Mouse (Mus musculus): ENCODE results near the gene Mad2l2.

DNA sequence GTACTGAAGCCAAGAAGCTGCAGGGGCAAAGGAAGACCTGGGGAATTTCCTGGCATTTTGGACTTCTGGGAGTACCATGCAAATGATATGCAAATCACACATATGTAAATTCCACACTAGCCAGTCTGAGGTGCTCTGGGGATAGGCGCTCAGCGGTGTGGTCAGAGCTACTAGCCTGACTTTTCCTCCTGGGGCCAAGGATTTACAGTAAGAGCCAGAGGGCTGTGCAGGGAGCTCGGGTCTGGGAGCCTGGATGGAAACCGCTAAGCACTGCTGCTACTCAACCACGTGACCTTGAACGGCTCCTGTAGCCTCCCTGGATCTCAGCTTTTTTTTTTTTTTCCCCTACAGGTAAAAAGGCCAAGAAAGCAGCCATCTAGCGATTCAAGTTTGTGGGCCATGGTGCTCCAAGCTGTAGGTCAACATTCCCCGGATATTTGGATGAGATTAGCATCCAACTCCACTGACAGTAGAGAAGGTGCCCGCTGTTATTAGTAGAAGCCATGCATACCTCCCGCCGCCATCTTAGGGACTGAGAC is 62.6 kb downstream of the Mad2l2 start:
- TF ChIP-seq POLR2A (IDR thresholded peaks at IDR 0.05; ENCODE audit: control insufficient read depth, low read depth, low read length): no peak
- TF ChIP-seq CTCF (IDR thresholded peaks at IDR 0.05; ENCODE audit: control insufficient read depth, insufficient read depth, insufficient replicate concordance, low read depth, low read length): no peak

All from testis, adult 2 months (tissue).